Mouse (Mus musculus) adrenal gland, postnatal 25 days (tissue): ENCODE results near the gene Rhebl1. TPM values are rescaled to one million over a fixed set of nuclear protein-coding genes. Genes with fewer than 3 reads are reported as not detected.
A peak's percentile ranks its signal among the peaks of the same experiment; 100 is the strongest.

Experiments
- DNase-seq: peaks from one replicate; pipeline ENCODE4 v3.0.0; 2021; ENCODE audit warnings: mixed read lengths
- total RNA-seq: library from RNA; stranded (reverse); gene quantifications from 2 replicates; pipeline ENCODE4 v1.2.3, GENCODE M21; 2021

Gene Rhebl1
- total RNA-seq, 1 experiment from 2014 or later = 4.4 TPM

DNA sequence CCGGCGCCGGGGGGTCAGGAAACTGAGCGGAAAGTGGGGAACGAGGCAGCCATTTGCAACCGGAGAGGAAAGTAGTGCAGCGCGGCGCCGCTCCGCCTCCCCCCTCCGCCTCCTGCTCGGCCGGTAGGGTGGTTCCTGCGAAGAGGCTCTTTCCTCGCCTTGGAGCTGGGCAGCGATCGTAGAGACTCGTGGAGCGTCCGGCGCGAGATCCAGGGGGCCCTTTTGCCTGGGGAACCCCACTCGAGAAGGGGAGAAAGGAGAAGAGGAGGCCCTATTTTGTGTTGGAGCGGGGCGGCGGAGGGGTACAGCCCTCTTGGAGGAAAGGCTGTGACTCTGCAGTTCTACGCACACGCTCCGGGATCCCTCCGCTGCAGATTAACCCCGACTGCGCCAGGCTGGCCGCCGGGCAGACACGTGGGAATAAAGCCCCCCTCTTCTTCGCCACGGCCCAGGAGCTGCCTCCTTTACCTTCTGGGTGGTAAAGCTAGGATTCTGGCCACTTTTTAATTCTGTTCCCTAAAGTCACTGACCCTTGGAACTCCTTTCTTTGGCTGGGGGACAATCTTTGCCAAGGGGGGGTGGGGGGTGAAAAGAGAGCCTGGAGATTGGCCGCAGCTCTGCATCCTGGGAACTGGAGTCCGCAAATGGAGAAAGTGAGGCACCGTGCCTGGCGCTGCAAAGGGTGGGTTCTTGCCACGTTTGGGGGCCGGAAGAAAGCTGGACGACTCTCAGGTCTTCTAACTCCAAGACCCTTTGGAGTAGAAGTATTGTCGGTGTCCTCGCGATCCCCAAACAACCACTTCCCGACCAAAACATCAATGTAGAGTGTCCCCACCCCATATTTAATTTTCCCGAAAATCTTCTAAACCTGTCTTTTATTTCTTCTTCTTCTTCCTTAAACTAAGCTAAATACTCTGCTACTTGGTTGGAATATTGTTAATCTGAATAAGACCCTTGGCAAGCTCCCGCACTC, 22.1 kb downstream of the Rhebl1 start:
- peak; percentile 87 for DNase-seq

- peak; percentile 42 for DNase-seq
Observed at GRCm38 (mm10) chr15:98871070-98871915, 23.0 kb downstream of the Rhebl1 start, which contains the start of gene Kmt2d. Gene Kmt2d (minus strand): TSS chr15:98871204.

DNA sequence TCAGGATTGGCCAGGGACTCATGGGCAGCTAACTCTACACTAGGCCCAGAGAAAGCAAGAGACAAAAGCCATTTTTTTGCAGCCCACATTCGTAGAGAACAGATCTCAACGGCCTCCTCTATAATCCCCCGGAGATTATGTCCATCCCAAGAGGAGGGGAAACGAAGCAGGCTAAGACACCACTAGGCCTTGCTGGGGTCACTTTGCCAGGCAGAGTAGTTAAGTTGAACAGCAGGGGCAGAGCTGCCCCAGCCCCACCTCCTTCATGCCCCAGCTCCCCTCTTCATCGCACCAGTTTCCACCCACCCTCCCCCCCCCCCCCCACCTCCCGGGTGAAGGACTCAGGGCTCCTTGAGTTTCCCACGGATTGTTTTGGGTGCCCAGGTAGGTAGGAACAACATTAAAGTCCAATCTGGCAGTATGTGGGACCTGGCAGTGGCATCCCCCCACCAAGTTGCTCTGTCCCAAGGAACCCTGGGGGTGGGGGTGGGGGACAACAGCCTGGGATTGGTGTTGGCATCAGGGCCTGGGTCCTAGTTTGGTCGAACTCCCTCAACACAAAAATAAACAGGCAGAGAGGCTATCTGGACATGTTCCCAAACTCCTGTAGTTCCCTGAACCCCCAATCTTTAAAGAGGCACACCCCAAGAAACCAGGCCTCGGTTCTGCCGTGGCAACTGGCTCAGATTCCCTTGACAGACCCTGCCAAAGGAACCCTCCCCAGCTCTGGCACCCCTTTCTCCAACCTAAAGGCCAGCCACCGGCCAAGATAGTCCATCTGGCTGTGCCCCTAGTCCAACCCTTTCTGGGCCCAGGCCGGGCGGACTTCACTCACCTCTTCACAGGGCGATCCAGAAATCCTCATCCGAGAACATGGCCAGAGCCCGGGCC, 23.9 kb downstream of the Rhebl1 start:
- peak; percentile 42 for DNase-seq

- no peak for DNase-seq
Observed at GRCm38 (mm10) chr15:98869342-98870178, 24.8 kb downstream of the Rhebl1 start.

DNA sequence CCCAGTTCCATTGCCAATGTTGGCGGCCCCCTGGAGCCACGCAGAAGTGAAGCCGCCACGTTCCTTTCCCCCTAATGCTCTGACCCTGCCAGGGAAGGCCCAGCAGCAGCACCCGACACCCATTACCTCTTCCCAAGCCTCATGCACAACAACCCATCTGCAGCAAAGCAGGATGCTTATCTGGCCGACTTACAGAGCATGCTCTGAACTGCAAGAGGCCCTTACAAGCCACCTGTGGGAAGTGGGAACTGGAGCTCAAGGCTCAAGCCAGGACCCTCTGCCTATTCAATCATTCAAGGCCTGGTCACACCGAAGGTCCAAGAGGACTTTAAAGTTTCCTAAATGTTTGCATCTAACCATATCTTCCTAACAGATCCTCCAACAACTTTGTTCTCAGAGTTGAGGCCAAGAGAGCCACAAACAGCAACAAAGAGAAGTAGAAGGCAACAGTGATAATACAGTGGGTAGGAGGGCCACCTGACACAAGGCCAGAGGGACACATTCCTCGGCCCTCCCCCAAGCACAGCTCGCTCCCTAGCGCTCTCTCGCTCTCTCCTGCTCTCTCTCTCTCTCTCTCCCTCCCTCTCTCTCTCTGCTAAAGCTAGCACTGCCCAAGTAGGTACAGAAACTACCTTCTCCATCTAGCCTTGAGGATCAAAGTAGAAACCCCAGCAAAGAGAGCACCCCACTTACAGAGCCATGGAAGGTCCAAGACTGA, 25.8 kb downstream of the Rhebl1 start:
- DNase-seq = no peak

DNA sequence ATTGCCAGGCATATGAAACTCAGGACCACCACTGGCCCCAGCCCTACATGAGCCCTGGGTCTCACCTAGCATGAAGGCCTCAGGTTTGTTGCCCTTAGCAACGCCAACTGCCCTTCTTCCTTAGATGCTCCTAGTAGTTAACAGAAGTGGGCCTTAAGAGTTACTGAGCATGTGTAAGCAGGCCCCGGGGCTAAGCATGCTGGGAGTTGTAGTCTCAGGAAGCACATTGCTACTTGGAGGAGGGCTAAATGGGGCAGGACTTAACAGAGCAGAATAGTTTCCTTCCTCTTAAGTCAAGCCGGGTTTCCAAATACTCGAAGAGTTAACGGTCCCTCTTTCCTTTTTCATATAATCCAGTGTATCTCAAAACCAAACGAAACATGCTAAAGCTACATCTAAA, 27.0 kb downstream of the Rhebl1 start:
- DNase-seq = no peak

DNA sequence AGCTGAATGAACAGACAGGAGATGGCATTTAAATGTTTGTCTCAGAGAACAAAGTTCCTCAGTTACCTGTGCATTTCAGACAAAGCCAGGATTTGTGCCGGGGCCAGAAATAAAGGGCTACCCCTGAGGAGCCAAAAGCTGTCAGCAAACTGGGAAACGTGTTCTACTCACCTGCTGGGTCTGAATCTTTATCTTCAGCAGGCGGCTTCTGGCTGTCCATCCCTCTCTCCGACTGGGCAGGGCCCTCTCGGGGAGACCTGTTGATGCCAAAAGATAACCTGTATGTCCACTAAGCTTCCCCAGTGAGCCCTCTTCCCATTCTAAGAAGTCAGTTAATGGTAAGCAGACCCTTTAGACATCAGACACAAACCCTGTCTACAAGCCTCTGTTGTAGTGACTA, 27.8 kb downstream of the Rhebl1 start:
- DNase-seq = no peak

- DNase-seq = no peak
Observed at GRCm38 (mm10) chr15:98865771-98866170, 28.6 kb downstream of the Rhebl1 start.

- DNase-seq = no peak
Observed at GRCm38 (mm10) chr15:98864951-98865350, 29.4 kb downstream of the Rhebl1 start.

GRCm38 (mm10) chr15:98863451-98863958, 30.8 kb downstream of the Rhebl1 start:
- no peak for DNase-seq

- DNase-seq = no peak
Observed at GRCm38 (mm10) chr15:98861701-98862410, 32.5 kb downstream of the Rhebl1 start.

DNA sequence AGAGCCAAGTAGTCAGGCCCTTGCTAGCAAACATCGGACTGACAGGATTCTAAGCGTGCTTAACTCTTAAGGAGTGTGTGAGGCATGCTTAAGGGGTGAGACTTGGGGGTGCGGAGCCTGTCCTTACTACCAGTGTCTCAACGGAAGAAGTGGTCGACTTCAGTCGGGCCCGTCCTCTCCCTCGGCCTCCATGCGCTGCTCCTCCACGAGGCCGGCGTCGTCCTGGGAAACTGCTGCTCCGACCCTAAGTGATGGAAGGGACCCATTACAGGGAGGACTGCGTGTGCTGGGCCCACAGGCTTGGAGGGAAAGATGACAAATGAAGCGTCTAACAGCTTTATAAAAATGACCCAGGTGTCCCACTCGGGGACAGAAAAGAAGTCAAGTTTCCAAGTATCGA, 33.4 kb downstream of the Rhebl1 start:
- no peak for DNase-seq

DNA sequence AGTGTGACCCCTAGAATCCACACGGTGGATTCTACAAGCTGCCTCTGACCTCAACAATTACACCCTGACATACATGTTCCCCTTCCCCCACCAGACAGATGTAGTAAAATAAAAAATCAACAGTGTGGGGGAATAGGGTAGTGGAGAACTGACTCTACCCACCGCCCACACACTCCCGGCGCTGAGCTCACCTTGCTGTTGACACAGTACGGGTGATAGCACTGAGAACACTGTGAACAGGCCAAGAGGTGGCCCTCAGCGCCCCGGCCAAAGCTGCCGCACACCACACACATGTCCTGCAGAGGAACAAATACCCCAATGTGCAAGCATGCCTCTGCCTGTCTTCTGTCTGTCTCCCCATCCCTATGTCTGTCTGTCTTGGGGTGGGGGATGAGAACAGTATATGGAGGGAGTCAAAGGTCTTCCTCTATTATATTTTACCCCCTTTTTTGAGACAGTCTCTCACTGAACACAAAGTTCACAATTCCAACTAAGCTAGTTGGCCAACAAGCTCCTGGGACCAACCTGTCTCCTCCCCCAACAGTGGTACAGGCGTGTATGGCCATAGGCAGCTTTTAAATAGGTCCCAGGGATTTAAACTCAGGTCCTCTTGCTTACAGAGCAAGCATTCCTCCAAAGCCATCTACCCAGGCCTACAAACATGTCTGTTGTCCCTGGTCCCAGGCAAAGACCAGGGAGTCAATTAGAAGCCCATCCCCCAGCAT, 34.9 kb downstream of the Rhebl1 start:
- no peak for DNase-seq

DNA sequence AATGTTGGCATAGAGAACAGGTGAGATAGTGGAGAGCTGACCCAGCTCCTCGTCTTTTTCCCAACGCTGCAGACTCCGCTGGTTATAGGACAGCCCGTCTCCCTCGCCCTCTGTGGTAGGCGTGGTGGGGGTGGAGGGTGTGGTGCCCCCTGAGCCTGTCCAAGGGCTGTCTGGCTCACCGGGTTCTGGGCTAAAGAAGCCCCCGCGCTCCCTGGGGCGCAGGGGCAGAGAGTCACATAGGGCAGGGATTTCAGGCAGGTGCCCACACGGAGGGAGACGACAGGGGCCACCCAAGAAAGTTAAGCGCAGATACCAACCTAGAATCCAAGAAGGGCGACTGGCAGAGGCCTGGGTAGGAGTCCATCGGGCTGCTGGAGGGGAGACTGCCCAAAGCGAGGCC, 40.1 kb downstream of the Rhebl1 start:
- DNase-seq = no peak

DNA sequence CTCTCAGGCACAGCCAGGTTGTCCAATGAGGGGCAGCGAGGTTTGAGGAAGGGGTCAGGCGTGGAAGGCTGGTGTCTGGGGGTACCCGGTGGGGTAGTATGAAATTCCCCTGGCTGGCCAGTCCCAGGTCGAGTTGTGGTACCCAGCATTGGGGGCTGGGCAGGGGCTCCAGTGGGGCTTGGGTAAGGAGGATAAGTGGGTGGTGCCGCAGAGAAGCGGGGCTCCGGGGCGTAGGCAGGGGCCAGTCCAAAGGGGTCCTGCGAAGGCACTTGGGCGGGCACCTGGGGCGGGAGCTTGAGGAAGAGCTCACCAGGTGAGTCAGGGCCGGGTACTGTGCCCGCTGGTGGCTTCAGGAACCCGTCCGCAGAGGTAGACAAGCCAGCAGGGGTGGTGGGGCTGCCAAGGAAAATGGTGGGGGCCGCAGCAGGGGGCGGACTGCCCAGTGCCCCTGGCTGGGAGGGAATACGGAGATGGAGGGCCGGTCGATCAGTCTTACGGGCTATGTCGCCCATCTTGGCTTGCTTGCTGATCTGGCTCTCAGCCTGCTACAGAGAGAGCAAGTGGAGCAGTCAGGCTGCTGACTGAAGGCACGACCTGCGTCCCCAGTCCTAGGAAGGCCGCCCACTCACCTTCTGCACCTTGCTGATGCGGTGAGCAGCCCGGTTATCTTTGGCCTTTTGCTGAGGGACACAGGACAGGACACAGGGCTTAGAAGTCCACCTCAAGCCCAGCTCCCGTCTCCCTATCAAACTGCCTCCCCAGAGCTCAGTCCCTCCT, 41.0 kb downstream of the Rhebl1 start:
- DNase-seq = no peak

DNA sequence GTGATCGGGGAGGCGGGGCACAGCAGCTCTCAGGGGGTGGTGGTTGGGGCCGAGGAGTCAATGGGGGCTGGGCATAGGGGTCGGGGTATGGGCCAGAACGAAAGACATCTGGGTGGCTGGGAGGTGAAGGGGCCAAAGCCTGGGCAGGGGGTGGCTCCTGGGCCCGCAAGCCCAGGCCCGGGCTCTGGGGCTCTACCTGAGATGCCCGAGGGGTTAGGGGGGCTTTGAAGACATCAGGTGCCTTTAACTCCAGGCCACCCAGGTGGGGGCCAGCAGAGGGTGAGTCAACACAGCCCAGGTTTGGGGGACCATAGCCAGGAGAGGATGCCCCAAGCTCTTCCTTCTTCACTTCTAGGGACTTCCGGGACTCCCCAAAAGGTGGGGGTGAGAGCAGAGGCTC, 41.6 kb downstream of the Rhebl1 start:
- DNase-seq = no peak

DNA sequence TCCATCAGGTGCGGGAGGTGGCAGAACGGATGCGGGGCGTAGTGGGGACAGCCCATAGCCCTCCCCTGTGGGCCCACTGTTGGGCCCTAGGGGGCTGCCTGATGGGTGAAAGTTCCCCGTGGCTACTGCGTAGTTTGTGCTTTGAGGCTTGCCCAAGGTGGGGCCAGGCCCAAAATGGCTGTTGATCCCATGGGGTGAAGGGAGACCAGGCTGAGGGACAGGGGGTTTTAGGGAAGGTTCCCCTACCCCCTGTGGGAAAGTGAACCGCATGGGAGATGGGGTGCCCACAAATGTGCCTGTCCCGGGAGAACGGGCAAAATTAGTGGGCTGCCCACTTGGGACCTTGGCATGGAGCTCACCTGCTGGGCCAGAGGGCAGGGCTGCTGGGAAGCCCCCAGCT, 42.3 kb downstream of the Rhebl1 start:
- no peak for DNase-seq
